Mouse (Mus musculus) stomach, embryonic 14.5 days (tissue): ENCODE measurements around the gene Ccno. TPM values are rescaled to one million over a fixed set of nuclear protein-coding genes. Genes with fewer than 3 reads are reported as not detected.

Experiments used
- ATAC-seq: fragments of 200-750 bp; cut with Nextera tagmentation; 2 replicates; pipeline ENCODE4 v1.8.0; 2017; ENCODE audit warnings: low read depth, moderate TSS enrichment; ENCODE audit not compliant: insufficient number of reproducible peaks, insufficient read depth, low FRiP score
- H3K27ac ChIP-seq: fragments of 300-500 bp; sonication (generic); 2 replicates; pipeline ENCODE4 v1.5.1; 2014; ENCODE audit warnings: mild to moderate bottlenecking, low read length, moderate library complexity, mixed read lengths
- H3K27me3 ChIP-seq: fragments of 300-500 bp; sonication (generic); 2 replicates; pipeline ENCODE4 v1.6.1; 2014; ENCODE audit warnings: low read length, control low read depth, mixed read lengths; ENCODE audit not compliant: control insufficient read depth, insufficient read depth
- H3K36me3 ChIP-seq: fragments of 300-500 bp; sonication (generic); 2 replicates; pipeline ENCODE4 v1.6.1; 2014; ENCODE audit warnings: mild to moderate bottlenecking, control low read depth, low read length, moderate library complexity, mixed read lengths; ENCODE audit not compliant: control insufficient read depth, insufficient read depth
- H3K4me1 ChIP-seq: fragments of 300-500 bp; sonication (generic); 2 replicates; pipeline ENCODE4 v1.6.1; 2014; ENCODE audit warnings: low read length, control low read depth, mixed read lengths; ENCODE audit not compliant: control insufficient read depth, insufficient read depth
- H3K4me2 ChIP-seq: fragments of 300-500 bp; sonication (generic); replicated peaks from 2 replicates; pipeline ENCODE4 v1.6.1; 2014; ENCODE audit warnings: low read depth, low read length, control low read depth
- H3K4me3 ChIP-seq: fragments of 300-500 bp; sonication (generic); 2 replicates; pipeline ENCODE4 v1.5.1; 2014; ENCODE audit warnings: low read depth, low read length, control low read depth
- H3K9ac ChIP-seq: fragments of 300-500 bp; sonication (generic); replicated peaks from 2 replicates; pipeline ENCODE4 v1.6.1; 2014; ENCODE audit warnings: low read depth, mild to moderate bottlenecking, control low read depth, low read length, moderate library complexity, mixed read lengths
- H3K9me3 ChIP-seq: fragments of 300-500 bp; sonication (generic); 2 replicates; pipeline ENCODE4 v1.6.1; 2016; ENCODE audit warnings: low read depth, low read length, control low read depth; ENCODE audit not compliant: control insufficient read depth
- WGBS: fragments of 180-500 bp; shearing (Covaris S2); extraction: QIAGEN DNeasy Blood & Tissue Kit; methylation state at CpG from one replicate; pipeline ENCODE4 v1.1.7; 2014; 5-methylcytosine and 5-hydroxymethylcytosine counted together
- microRNA counts: library from miRNA; unstranded; fragments of <30 nt; microRNA quantifications from one replicate; lab custom pipeline; 2016
- microRNA-seq: library from miRNA; unstranded; fragments of <30 nt; microRNA quantifications from one replicate; pipeline ENCODE4, GENCODE M21; 2016
- polyA plus RNA-seq: library from polyadenylated mRNA; unstranded; fragments of >200 nt; fragmentation: Nextera tagmentation; extraction: Ambion mirVana; gene quantifications from 2 replicates; pipeline ENCODE4 v1.2.1, GENCODE M21; 2014

Ccno gene
- polyA plus RNA-seq, 1 experiment from 2014 or later = 0.35 TPM

DNA sequence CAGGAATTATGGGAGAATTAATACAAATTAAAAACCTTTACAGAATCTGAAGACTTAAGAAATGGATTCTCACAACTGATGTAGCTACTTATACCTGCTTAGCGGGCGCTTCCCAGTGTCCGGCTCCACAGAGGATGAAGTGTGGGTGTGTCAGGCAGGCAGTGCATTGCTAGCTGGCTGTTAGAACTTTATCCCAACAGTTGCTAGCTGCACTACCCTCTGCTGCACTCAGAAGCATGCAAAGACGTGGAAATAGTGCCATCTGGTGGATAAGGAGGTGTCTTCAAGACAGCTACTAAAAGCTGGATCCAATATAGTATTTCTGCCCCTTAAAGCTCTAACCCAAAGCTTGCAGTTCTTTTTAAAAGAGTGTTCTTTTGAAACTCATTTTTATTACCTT lies 48.2 kb downstream of the Ccno start:
- no peak overlapping the region for H3K27ac ChIP-seq
- peak; percentile 88 for ATAC-seq
- H3K36me3 ChIP-seq = no peaks in the 10 kb centered on the region
- no peaks in the 10 kb centered on the region for H3K9me3 ChIP-seq
- peak overlapping the region; percentile 55 for H3K4me3 ChIP-seq
- no peak overlapping the region for H3K9ac ChIP-seq
- H3K4me2 ChIP-seq = peak overlapping the region; percentile 95
- whole genome bisulfite sequencing = 0% methylated on average over 4 of the region's 4 CpGs
- H3K4me1 ChIP-seq = peaks cover 10% of the 10 kb centered on the region; the same call in 1 of the 2 replicates
- peaks cover 16% of the 10 kb centered on the region for H3K27me3 ChIP-seq

MicroRNAs within 50 kb of the gene (microRNA counts, 519-probe panel; counts per million panel counts)
- microRNA mmu-miR-449a (lab: Ali Mortazavi, UCI) = 1,989 counts per million, percentile 21 among the panel's probes with 10 or more counts
- not detected for microRNA mmu-miR-449b (lab: Ali Mortazavi, UCI)
- not detected for microRNA mmu-miR-449c (lab: Ali Mortazavi, UCI)

Small RNA genes lying within 50 kb of the gene (microRNA-seq; reads per million reads assigned to microRNA genes)
- 77.3 reads per million, percentile 44 among the genes with 10 or more reads in this experiment for gene Mir449a
- not detected for gene Mir449b
- gene Mir449c = not detected

Other genes with a start within 250 kb of the Ccno start
- 97.1 and 98.9 TPM in 2 replicates for gene Plpp1, start 187.0 kb upstream of the Ccno start, polyA plus RNA-seq
- 72.3 and 80.6 TPM in 2 replicates for gene Mtrex, start 60.4 kb upstream of the Ccno start, polyA plus RNA-seq
- gene Dhx29, start 60.3 kb upstream of the Ccno start, polyA plus RNA-seq = 20.4 and 22.8 TPM in 2 replicates
- gene Mcidas, start 6.0 kb downstream of the Ccno start, polyA plus RNA-seq = 0.17 TPM in 2 replicates
- gene Cdc20b, start 47.3 kb downstream of the Ccno start, polyA plus RNA-seq = not detected in 2 replicates
- 164 and 166 TPM in 2 replicates for gene Gpx8, start 58.6 kb downstream of the Ccno start, polyA plus RNA-seq
- gene Gzma, start 113.2 kb downstream of the Ccno start, polyA plus RNA-seq = not detected in 2 replicates
- gene Esm1, start 221.9 kb downstream of the Ccno start, polyA plus RNA-seq = 2.5 and 2.9 TPM in 2 replicates
- gene Gzmk, start 238.1 kb downstream of the Ccno start, polyA plus RNA-seq = 0.25 TPM in 1 of 2 replicates, not detected in the other